Mouse (Mus musculus): ENCODE results near the gene Gnb4.

- TF ChIP-seq CTCF (conservative IDR thresholded peaks at IDR 0.05; ENCODE audit: insufficient read depth, insufficient read length, low read depth, low read length): no peak
- no peak for TF ChIP-seq POLR2A (IDR thresholded peaks at IDR 0.05; ENCODE audit: low read depth, low read length)
Observed at GRCm38 (mm10) chr3:32656398-32656994, 40.1 kb upstream of the Gnb4 start.

Data from kidney, adult 2 months (tissue).